Mouse (Mus musculus) adrenal gland, adult 18-20 months (tissue): ENCODE measurements around the gene Blvra. TPM values are rescaled to one million over a fixed set of nuclear protein-coding genes. Genes with fewer than 3 reads are reported as not detected.
A peak's percentile ranks its signal among the peaks of the same experiment; 100 is the strongest.
"Not testable (repeated sequence)": the region's sequence is repeated elsewhere in the genome, so short reads cannot be mapped to it uniquely, and the experiment has no call there.

Experiments used
- DNase-seq, 2 experiments: peaks; one replicate each; pipeline ENCODE4 v3.0.0; 2021 to 2022; ENCODE audit warnings: low spot score in 2 of 2
- microRNA-seq, 2 experiments: library from miRNA; unstranded; fragments of <30 nt; microRNA quantifications; one replicate each; pipeline ENCODE4 v1.2.0; 2021; ENCODE audit warnings: borderline number of aligned reads in 2 of 2
- total RNA-seq, 2 experiments: library from RNA; stranded (reverse); gene quantifications; 1 replicate in 1 of 2; 2 replicates in 1 of 2; pipeline ENCODE4 v1.2.3; 2021

Gene Blvra
- total RNA-seq, 2 experiments from 2014 or later = 21.6 to 33.8 TPM

GRCm38 (mm10) chr2:127135255-127135654, 64.8 kb downstream of the Blvra start:
- not testable (repeated sequence) for DNase-seq

- DNase-seq = no peak
These were observed 66.5 kb downstream of the Blvra start for GRCm38 (mm10) chr2:127136979-127137378.

GRCm38 (mm10) chr2:127137838-127138420, 67.5 kb downstream of the Blvra start:
- DNase-seq = no peak

- DNase-seq = no peak
These were observed 68.0 kb downstream of the Blvra start for GRCm38 (mm10) chr2:127138449-127138848.

- no peak for DNase-seq
These were observed 68.6 kb downstream of the Blvra start for GRCm38 (mm10) chr2:127139094-127139493.

GRCm38 (mm10) chr2:127139605-127140004, 69.1 kb downstream of the Blvra start:
- no peak for DNase-seq

- DNase-seq = no peak
These were observed 69.5 kb downstream of the Blvra start for GRCm38 (mm10) chr2:127140011-127140410.

GRCm38 (mm10) chr2:127142031-127142430, 71.6 kb downstream of the Blvra start:
- no peak for DNase-seq

- no peak for DNase-seq
These were observed 72.2 kb downstream of the Blvra start for GRCm38 (mm10) chr2:127142577-127143157.

- DNase-seq = peak; percentile 65 to 72
These were observed 72.9 kb downstream of the Blvra start, which contains the start of gene Itpripl1 for GRCm38 (mm10) chr2:127143158-127144063. TSS of gene Itpripl1 (minus strand) at chr2:127143442.

- no peak for DNase-seq
These were observed 75.2 kb downstream of the Blvra start for GRCm38 (mm10) chr2:127145699-127146098.

Small RNA genes lying within 50 kb of the gene (microRNA-seq; reads per million reads assigned to microRNA genes)
- 0 reads per million in 2 experiments for gene Gm24081

Other genes starting within 250 kb of the Blvra start
- gene Trpm7, start 194.4 kb upstream of the Blvra start, total RNA-seq = 10 to 100 TPM; 33.1 to 34.3 TPM
- 10 to 100 TPM; 80.9 to 81.2 TPM for gene Sppl2a, start 137.4 kb upstream of the Blvra start, total RNA-seq
- 1 to 10 TPM; 8.1 to 8.2 TPM for gene Ap4e1, start 61.9 kb upstream of the Blvra start, total RNA-seq
- gene Ncaph, start 63.3 kb downstream of the Blvra start, total RNA-seq = 1 to 10 TPM; 1.3 to 1.9 TPM
- gene Itpripl1, start 72.8 kb downstream of the Blvra start, total RNA-seq = 1 to 10 TPM; 4.7 to 5.8 TPM
- gene 1810024B03Rik, start 137.6 kb downstream of the Blvra start, total RNA-seq = 1 to 10 TPM in 1 of 2 experiments, under 1 TPM in 1; 0.96 to 1.5 TPM
- 10 to 100 TPM; 63.0 to 68.6 TPM for gene Snrnp200, start 137.7 kb downstream of the Blvra start, total RNA-seq
- gene Ciao1, start 177.2 kb downstream of the Blvra start, total RNA-seq = 100 to 1,000 TPM in 1 of 2 experiments, 10 to 100 TPM in 1; 92.7 to 103 TPM
- 10 to 100 TPM; 71.4 to 80.8 TPM for gene Tmem127, start 177.2 kb downstream of the Blvra start, total RNA-seq
- gene Stard7, start 199.6 kb downstream of the Blvra start, total RNA-seq = 100 to 1,000 TPM in 1 of 2 experiments, 10 to 100 TPM in 1; 81.9 to 100 TPM